Mouse (Mus musculus): ENCODE results near the gene Hist1h2bn. TPM values are rescaled to one million over a fixed set of nuclear protein-coding genes. Genes with fewer than 3 reads are reported as not detected.
"Not testable (repeated sequence)": the region's sequence is repeated elsewhere in the genome, so short reads cannot be mapped to it uniquely, and the experiment has no call there.

Hist1h2bn gene
- polyA plus RNA-seq, 1 experiment from 2014 or later: 3.0 TPM

- under 1% methylated on average over 44 of the region's 44 CpGs for WGBS
- H3K27ac ChIP-seq: peak within 1 kb of the TSS; percentile 93
- peak; percentile 90 for DNase-seq (ENCODE audit: low spot score)
- H3K27me3 ChIP-seq (ENCODE audit: insufficient read depth, poor library complexity, severe bottlenecking): no peaks in the 10 kb centered on the region
- H3K9me3 ChIP-seq: no peaks in the 10 kb centered on the region
- H3K4me1 ChIP-seq: peaks cover 16% of the 10 kb centered on the region
- H3K4me3 ChIP-seq: peak within 1 kb of the TSS; percentile 68
- no peaks in the 10 kb centered on the region for H3K36me3 ChIP-seq
Measured at GRCm38 (mm10) chr13:21779767-21780731, 26.1 kb downstream of the Hist1h2bn start, which contains the start of gene Hist1h1b. TSS of gene Hist1h1b (minus strand) at chr13:21780625.

GRCm38 (mm10) chr13:21781021-21781555 lies 27.2 kb downstream of the Hist1h2bn start:
- H3K27me3 ChIP-seq (ENCODE audit: insufficient read depth, poor library complexity, severe bottlenecking): no peaks in the 10 kb centered on the region
- H3K4me1 ChIP-seq: peaks cover 20% of the 10 kb centered on the region
- no peaks in the 10 kb centered on the region for H3K36me3 ChIP-seq
- 41% methylated on average over 6 of the region's 6 CpGs for WGBS
- H3K4me3 ChIP-seq: peak overlapping the region; percentile 68
- no peaks in the 10 kb centered on the region for H3K9me3 ChIP-seq
- no peak for DNase-seq (ENCODE audit: low spot score)
- H3K27ac ChIP-seq: peak overlapping the region; percentile 93

- DNase-seq (ENCODE audit: low spot score): no peak
- Histone ChIP-seq H3K9me3 (no peaks in the 10 kb centered on the region), H3K36me3 (no peaks in the 10 kb centered on the region), H3K4me3 (no peak overlapping the region), H3K4me1 (peaks cover 22% of the 10 kb centered on the region), H3K27me3 (ENCODE audit: insufficient read depth, poor library complexity, severe bottlenecking) (no peaks in the 10 kb centered on the region), H3K27ac (peak overlapping the region; percentile 82; the same call in 1 of the 2 replicates)
- WGBS: 88% methylated on average over 1 of the region's 1 CpGs
Measured at GRCm38 (mm10) chr13:21781639-21782038, 27.7 kb downstream of the Hist1h2bn start.

- H3K27me3 ChIP-seq (ENCODE audit: insufficient read depth, poor library complexity, severe bottlenecking); H3K36me3 ChIP-seq; H3K9me3 ChIP-seq; DNase-seq (ENCODE audit: low spot score): not testable (repeated sequence)
- Histone ChIP-seq H3K4me1 (peaks cover 22% of the 10 kb centered on the region), H3K27ac (peak overlapping the region; percentile 90), H3K4me3 (peak overlapping the region; percentile 57)
- WGBS: 2% methylated on average over 15 of the region's 35 CpGs
Measured at GRCm38 (mm10) chr13:21782361-21783254, 28.7 kb downstream of the Hist1h2bn start.

GRCm38 (mm10) chr13:21783255-21783617 lies 29.3 kb downstream of the Hist1h2bn start, which contains the start of gene Hist1h3i:
TSS of gene Hist1h3i (minus strand) at chr13:21783370.
- peak within 1 kb of the TSS; percentile 57 for H3K4me3 ChIP-seq
- no peaks in the 10 kb centered on the region for H3K27me3 ChIP-seq (ENCODE audit: insufficient read depth, poor library complexity, severe bottlenecking)
- peak; percentile 88 for DNase-seq (ENCODE audit: low spot score)
- peaks cover 24% of the 10 kb centered on the region for H3K4me1 ChIP-seq
- no peaks in the 10 kb centered on the region for H3K9me3 ChIP-seq
- 0% methylated on average over 20 of the region's 20 CpGs for WGBS
- H3K27ac ChIP-seq: peak within 1 kb of the TSS; percentile 90
- no peaks in the 10 kb centered on the region for H3K36me3 ChIP-seq

GRCm38 (mm10) chr13:21783734-21784161 lies 29.8 kb downstream of the Hist1h2bn start:
- no peaks in the 10 kb centered on the region for H3K27me3 ChIP-seq (ENCODE audit: insufficient read depth, poor library complexity, severe bottlenecking)
- H3K4me3 ChIP-seq: peak overlapping the region; percentile 57
- peak; percentile 80 for DNase-seq (ENCODE audit: low spot score)
- H3K27ac ChIP-seq: peak overlapping the region; percentile 90
- no peaks in the 10 kb centered on the region for H3K9me3 ChIP-seq
- no peaks in the 10 kb centered on the region for H3K36me3 ChIP-seq
- 4% methylated on average over 9 of the region's 9 CpGs for WGBS
- peaks cover 27% of the 10 kb centered on the region for H3K4me1 ChIP-seq

- 39% methylated on average over 6 of the region's 6 CpGs for WGBS
- DNase-seq (ENCODE audit: low spot score): no peak
- Histone ChIP-seq H3K27me3 (ENCODE audit: insufficient read depth, poor library complexity, severe bottlenecking) (no peaks in the 10 kb centered on the region), H3K4me3 (peak overlapping the region; percentile 57), H3K9me3 (no peaks in the 10 kb centered on the region), H3K4me1 (peaks cover 27% of the 10 kb centered on the region), H3K27ac (peak overlapping the region; percentile 90), H3K36me3 (no peaks in the 10 kb centered on the region)
Measured at GRCm38 (mm10) chr13:21784311-21784710, 30.4 kb downstream of the Hist1h2bn start.

GRCm38 (mm10) chr13:21786189-21786898 lies 32.4 kb downstream of the Hist1h2bn start:
- peak; percentile 50 for DNase-seq (ENCODE audit: low spot score)
- peak overlapping the region; percentile 84 for H3K27ac ChIP-seq
- peak overlapping the region; percentile 54 for H3K4me3 ChIP-seq
- WGBS: 12% methylated on average over 8 of the region's 8 CpGs
- peaks cover 28% of the 10 kb centered on the region for H3K4me1 ChIP-seq
- H3K9me3 ChIP-seq: no peaks in the 10 kb centered on the region
- H3K27me3 ChIP-seq (ENCODE audit: insufficient read depth, poor library complexity, severe bottlenecking): no peaks in the 10 kb centered on the region
- no peaks in the 10 kb centered on the region for H3K36me3 ChIP-seq

- Histone ChIP-seq H3K4me3 (peak within 1 kb of the TSS; percentile 54), H3K27ac (peak within 1 kb of the TSS; percentile 84), H3K4me1 (peaks cover 28% of the 10 kb centered on the region)
- not testable (repeated sequence) for H3K36me3 ChIP-seq; H3K9me3 ChIP-seq; H3K27me3 ChIP-seq (ENCODE audit: insufficient read depth, poor library complexity, severe bottlenecking)
- DNase-seq (ENCODE audit: low spot score): peak; percentile 96
- WGBS: under 1% methylated on average over 37 of the region's 63 CpGs
Measured at GRCm38 (mm10) chr13:21786899-21787629, 33.1 kb downstream of the Hist1h2bn start, which contains the start of the genes Hist1h2an and Hist1h2bp. TSS of gene Hist1h2an (minus strand) at chr13:21787218. TSS of gene Hist1h2bp (plus strand) at chr13:21787461.

GRCm38 (mm10) chr13:21787760-21788593 lies 34.1 kb downstream of the Hist1h2bn start:
- DNase-seq (ENCODE audit: low spot score): peak; percentile 25
- 23% methylated on average over 17 of the region's 21 CpGs for WGBS

GRCm38 (mm10) chr13:21789925-21790324 lies 36.0 kb downstream of the Hist1h2bn start:
- 53% methylated on average over 6 of the region's 6 CpGs for WGBS

More at GRCm38 (mm10) chr13:21787760-21788593, 34.1 kb downstream of the Hist1h2bn start:
- H3K4me1 ChIP-seq: peaks cover 25% of the 10 kb centered on the region
- H3K36me3 ChIP-seq: no peaks in the 10 kb centered on the region
- H3K4me3 ChIP-seq: peak overlapping the region; percentile 44
- no peaks in the 10 kb centered on the region for H3K27me3 ChIP-seq (ENCODE audit: insufficient read depth, poor library complexity, severe bottlenecking)
- no peaks in the 10 kb centered on the region for H3K9me3 ChIP-seq
- peak overlapping the region; percentile 70 for H3K27ac ChIP-seq

More at GRCm38 (mm10) chr13:21789925-21790324, 36.0 kb downstream of the Hist1h2bn start:
- no peaks in the 10 kb centered on the region for H3K27me3 ChIP-seq (ENCODE audit: insufficient read depth, poor library complexity, severe bottlenecking)
- peak; percentile 33 for DNase-seq (ENCODE audit: low spot score)
- H3K27ac ChIP-seq: peak overlapping the region; percentile 42; the same call in 1 of the 2 replicates
- H3K9me3 ChIP-seq: no peaks in the 10 kb centered on the region
- H3K4me1 ChIP-seq: peaks cover 18% of the 10 kb centered on the region
- H3K36me3 ChIP-seq: no peaks in the 10 kb centered on the region
- no peak overlapping the region for H3K4me3 ChIP-seq

Measured in heart, embryonic 10.5 days (tissue).